Mouse (Mus musculus) c-Kit-positive CD71-positive TER-119-negative erythroid progenitor cells, embryonic 14.5 days (primary cell): ENCODE measurements around the gene Pbx3.

ENCODE experiments used
- DNase-seq: peaks from one replicate; pipeline ENCODE4 v3.0.0-alpha.2; 2013; ENCODE audit warnings: low read depth

The Pbx3 gene

DNA sequence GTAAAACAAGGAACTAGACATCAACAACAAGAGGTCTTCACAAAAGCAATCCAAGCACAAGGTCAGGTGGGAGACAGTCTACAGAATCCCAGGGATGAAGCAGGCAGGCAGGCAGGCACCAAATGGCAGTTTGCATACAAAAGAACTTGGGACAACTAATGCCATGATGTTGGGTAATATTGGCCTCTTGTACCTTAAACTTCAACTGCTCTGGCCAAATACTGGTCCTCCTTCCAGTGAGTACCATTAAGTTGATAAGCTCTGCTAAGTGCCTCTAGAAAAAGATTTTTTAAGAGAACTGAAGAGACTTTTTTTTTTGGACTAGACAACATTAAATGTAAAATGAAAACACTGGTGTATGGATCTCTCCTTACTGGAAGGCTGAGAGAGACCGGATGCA, 83.2 kb downstream of the Pbx3 start:
- no peak for DNase-seq

DNA sequence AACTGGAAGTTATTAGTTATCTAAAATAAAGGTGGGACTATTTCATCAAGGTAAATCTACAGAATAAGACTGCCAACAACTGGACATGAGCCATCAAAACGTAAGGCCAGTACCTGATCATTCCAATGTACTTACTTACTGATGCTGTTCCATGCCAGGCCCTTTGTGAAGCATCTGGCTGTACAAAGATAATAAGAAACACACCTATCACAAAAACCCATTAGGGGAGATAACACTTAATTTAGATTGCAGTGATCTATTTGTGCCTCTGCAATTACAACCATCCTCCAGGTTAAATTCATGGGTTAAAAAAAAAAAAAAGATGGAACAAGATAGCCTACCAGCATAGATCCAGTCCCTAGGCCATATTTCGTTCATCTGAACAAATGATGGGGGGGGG, 88.7 kb downstream of the Pbx3 start:
- DNase-seq, result peak; percentile 5

DNA sequence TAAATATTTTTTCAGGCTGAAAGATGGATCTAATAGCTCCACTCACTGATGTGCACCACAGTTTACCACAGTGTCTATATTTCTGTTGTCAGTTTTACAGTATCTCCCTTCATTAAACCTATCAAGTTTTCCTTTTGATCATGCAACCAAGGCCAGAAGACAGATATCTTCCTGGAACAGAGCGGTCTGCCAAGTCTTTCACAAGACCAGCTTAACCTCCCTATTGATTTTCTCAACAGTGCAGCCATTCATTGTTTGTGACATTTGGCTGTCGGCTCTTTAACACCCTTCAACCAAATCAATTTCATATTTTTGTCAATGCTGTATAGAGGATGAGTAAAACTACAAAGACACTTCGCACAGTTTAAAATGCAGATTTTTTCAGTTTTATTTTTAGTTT, 91.9 kb downstream of the Pbx3 start:
- no peak for DNase-seq

DNA sequence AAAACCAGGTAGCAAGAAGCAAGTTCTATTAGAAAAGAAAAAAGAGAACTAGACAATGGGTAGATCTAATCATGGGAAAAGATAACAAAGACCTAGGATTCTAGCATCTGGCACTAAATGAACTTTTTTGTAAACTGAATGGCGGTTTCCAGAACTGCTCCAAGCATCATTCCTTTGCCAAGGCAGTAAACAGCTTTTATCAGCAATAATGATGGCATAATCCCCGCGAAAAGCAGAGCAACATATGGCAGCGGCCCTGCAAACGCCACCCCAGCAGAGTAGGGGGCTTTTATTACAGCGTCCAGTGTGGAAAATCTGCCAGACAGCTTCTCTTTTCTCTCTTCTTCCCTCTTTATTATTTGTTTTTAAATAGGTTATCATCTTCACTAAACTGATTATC, 93.2 kb downstream of the Pbx3 start:
- DNase-seq, result no peak

DNA sequence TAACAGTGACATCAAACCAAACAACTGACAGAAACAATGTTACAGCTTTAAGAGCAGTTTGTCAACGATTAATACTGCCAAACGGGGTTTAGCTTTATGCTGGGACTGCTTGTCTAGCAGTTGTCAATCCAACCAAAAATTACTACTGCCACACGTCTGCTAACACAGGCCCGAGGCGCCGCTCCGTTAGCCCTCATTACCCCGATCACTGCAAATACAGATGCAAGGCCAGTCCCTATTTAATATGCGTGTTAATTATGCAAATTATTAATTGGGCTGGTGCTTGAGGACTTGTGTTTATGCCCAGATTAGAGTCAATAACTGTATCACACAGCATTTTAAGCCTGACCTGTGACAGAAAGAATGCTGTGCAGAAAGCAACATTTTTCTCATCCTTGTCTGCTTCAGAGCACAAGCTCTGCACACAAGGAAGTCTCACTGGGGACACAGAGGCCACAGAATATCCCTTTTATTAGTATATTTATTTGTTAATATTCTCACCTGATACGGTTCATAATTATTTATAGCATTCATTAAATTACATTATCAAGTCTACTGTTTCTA, 97.2 kb downstream of the Pbx3 start:
- no peak for DNase-seq

DNA sequence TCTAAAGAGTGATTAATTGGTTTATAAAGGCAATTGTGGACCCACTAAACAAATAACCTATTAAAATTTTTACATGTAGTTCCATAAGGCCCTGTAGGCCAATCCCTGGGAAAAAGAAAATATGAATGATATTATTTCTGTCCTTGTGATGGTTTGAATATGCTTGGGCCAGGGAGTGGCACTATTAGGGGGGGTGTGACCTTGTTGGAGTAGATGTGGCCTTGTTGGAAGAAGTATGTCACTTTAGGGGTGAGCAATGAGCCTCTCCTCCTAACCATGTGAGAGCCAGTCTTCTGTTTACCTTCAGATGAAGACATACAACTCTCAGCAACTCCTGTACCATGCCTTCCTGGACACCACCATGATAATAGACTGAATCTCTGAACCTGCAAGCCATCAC, 110.9 kb downstream of the Pbx3 start:
- no peak for DNase-seq

DNA sequence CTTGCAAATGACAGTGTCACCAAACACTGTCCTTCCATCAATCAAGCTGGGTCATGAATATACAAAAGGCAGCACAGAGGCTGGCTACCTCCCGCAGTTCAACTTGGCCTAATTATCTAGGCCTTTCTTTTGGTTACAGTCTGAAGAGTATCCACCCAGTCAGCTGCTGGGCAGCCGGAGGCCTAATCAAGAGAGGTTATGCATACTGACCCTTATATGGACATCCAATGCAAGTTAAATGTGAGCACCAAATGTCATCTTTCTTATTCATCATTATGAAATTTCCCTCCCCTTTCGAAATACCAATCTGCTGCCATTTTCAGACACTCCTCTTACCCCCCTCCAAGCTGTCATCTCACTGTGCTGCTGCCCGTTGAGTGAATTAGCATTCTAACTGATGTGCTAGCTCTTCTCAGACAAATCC, 112.3 kb downstream of the Pbx3 start:
- DNase-seq, result no peak

DNA sequence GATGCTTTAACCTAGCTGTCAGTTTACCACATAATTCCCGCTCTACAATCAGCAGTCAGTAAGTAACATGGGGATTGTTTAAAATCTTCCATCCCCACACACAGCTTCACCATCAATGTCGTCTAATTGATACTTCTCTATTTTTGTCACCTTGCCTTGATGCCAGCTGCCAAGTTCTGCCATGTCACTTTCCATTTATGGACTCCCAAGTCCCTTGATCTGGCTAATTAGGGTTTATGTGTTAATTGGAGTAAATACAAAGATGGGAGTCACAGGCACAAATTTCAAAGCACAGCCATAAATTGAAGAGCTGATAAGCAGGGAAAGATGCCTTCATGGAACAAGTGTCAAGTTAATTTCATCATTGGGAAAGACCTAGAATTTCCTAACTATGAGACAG, 114.7 kb downstream of the Pbx3 start:
- no peak for DNase-seq

DNA sequence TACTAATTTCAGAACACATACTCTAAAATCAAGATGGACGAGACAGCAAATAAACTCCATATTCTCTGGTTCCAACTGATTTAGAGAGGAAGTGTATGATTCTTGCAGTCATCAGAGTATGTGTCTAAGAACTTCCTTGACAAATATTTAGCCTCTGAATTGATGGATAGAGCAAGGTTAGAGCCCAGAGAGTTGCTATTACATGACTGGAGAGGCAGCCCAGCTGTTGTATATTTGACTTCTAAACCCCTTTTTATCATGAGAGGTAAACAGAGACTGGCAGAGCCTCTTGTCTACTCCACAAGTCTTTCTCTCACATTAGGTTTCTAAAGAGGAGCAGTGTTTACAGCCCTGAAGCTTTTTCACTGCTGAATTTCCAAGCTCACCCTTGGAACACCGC, 115.3 kb downstream of the Pbx3 start:
- no peak for DNase-seq

DNA sequence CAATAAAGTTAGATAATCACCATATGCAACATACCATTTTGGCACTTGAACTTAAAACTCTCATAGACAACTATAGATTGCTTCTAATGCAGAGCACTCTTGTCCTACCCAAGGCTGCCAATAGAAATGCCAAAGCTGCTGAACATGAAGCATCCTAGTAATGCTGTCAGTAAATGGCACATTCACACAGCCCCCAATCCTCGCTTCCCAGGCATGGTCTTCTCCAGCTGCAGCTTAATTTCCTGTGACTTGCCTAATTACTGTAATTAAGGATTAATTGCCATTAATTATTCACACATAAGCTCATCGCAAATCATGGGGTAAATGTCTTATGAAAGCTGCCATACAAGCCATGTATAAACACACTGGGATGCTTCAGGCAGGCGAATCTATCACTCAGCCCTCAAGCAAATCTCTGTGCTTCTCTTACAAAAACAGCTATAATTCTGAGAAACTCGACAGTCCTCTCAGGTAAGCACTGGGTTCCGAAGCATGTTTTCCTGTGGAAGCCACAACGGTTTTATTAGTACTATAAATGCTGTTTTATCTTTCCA, 116.9 kb downstream of the Pbx3 start:
- no peak for DNase-seq

DNA sequence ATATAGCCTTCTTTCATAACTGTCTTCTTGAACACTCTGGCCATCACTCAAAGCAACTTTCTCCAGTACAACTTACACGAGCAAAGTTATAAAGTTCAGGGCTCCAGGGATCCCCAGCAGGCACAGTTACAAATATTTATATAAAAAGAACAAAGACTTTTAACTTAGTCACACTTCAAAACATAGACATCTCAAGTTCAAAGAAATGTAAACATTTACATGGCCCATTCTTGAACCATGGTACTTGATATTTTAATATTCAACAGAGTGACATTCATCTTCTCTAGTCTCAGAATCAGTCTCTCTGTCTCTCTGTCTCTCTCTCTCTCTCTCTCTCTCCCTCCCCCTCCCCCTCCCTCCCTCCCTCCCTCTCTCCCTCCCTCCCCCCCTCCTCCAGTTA, 119.3 kb downstream of the Pbx3 start:
- no peak for DNase-seq

DNA sequence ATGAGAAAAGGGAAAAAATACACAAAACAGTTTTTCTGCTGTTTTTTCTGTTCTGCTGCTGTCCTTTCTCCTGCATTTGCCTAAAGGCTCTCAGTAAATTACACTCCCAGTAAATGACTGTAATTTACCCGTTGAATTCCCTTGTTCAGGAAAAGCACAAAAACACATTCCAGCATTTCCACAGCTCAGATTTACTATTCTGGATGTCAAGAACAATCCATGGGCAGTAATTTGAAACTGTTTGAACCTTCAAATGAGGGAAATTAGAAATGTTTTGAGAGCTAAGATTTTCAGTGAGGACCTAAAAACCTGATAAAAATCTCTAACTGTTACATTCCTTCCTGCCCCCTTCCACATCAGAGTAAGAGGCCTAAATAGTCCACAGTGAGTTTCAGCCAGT, 119.8 kb downstream of the Pbx3 start:
- no peak for DNase-seq

DNA sequence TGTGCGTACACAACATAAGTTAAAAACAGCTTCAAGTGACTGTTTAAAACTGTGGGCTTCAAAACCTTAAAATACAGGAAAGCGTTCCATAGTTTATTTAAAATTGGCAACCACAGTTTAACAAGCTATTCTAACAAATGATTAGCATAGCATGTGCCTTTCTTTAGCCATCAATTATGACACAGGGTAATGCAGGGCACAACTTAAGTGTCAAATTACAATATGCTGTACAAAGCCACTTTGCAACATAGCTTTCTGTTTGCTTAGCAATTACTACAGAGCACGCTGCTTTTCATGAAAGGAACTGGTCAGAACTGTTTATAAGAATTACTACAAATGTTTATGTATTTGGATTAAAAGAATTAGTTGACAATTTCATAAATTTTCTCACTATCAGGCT, 120.7 kb downstream of the Pbx3 start:
- DNase-seq, result no peak

DNA sequence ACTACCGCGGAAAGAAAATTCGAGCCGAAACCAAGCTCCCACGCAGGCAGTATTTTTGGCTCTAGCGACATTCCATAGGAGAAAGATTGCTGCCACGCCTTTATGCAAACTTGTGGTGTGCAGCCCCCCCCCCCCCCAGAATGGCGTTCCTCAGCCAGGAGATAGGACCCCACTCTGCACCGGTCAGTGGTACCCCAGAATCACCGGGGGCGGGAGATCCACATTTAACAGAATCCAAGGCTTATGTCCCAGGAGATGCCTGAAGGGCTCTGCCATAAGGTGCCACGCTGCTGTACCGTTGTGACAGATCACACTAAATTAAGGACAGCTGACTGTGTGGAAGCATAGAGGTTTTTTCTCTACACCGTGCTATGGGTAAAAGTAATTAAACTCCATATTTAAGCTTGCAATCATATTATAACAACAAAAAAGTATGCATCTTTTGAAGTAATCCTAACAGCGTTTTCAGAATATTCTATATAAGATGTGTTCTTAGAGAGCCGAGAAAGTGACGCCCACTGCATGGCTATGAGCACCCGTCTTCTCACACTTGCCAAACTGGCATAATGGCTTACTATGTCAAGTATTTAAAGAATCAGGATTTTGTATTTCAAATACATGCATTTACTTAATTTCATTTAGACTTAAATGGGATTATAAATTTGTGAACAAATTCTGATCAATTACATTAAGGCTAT, 122.8 kb downstream of the Pbx3 start:
- DNase-seq, result no peak

DNA sequence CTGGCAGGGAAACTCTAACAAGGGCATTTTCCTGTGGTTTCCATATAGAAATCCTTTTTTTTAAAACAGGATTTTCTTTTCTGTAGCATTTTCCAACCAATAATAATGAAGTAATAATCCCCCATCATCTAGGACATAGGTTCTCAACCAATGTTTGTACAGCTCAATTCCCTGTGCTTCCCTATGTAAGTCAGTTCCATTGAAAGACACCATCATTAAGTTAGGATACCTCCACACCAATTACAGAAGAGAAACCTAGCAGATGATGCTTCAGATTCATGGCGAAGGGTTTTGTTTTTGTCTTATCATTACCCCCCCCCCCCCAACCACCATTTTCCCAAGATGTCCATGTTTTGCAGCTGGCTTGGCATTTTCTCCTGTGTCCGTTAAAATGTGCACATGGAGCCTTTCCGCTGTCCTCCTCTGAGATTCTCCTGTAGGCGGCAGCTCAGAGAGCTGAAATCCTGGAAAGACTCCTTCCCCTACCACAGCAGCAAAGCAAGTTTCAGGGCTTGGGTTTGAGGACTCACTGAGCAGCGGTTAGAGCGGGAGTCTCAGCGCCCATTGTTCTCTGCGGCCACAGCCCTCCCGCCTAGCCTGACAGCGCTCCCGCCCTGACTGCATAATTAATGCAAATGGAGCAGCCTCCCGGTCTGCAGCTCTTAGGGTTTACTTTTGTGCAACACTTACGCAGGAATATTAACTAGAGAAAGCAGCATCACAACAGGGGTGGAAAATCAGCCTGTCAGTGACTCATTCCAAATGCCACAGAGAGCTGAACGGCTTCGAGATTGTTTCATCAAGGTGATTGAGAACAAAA, 123.6 kb downstream of the Pbx3 start:
- peak; percentile 27 for DNase-seq

DNA sequence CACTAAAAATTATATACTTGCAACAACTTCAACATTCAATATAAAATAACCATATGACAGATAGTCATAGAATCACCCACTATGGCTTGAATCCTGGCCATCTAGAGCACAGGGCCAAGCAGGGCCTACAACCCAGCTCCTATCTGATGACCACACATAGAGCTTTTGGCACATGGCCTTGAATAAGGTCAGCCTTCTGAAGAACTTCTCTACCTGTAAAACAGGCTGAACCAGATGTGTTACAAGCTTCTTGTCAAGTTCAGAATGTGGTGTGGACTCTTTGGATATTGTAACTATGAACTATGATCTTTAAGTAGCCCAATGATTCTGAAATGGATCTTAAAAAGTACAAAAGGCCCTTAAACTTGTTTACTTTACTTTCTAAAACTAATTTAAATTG, 132.1 kb downstream of the Pbx3 start:
- DNase-seq, result no peak

DNA sequence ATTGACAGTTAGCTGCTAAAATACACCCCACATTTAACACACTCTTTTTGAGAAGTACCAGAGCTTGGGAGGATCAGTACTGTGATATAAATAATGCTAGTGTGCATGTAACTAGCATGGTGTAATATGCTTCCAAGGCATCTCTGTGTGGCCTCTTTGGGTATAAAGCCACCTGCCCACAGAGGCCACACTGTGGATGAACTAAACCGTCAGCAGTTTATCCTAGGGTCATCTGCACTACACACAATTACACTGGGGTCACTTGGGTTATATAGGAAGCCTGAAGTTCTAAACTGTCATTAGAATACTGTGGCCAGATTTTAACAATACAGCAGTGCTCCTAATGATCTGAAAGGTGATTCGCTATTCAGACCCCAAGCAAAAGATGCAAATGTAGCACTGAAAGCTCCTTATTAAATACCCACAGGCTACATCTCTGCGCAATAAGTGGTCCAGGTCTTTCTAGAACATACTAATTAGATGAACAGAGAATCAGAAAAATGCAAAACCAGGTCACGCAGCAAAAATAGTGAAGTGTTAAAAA, 133.6 kb downstream of the Pbx3 start:
- no peak for DNase-seq

DNA sequence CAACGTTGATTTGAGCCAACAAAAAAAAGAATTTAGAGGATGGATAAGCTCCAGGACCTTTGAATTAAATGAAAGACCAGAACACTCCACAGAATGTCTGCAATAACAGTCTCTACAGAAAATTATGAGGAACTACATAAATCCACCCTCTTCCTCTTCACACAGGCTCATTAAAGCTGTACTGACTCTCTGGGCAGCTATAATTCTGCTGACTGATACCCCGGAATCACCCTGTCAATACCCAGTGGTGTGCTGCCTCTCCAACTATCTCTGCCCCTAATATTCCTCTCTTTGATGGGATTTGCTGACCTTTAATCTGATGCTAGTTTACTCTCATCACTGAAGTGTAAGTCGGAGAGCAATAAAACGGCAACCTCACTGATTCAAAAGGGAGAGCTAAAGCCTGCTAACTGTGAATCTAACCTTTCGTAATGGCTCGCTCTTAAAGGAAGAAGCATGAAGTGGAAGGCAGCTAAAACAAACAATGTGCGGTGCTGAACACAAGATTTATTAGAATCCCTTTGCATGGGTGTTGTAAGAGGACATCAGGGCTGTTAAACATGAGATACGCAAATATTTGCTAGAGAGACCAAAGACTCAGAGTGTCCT, 137.4 kb downstream of the Pbx3 start:
- DNase-seq, result no peak

DNA sequence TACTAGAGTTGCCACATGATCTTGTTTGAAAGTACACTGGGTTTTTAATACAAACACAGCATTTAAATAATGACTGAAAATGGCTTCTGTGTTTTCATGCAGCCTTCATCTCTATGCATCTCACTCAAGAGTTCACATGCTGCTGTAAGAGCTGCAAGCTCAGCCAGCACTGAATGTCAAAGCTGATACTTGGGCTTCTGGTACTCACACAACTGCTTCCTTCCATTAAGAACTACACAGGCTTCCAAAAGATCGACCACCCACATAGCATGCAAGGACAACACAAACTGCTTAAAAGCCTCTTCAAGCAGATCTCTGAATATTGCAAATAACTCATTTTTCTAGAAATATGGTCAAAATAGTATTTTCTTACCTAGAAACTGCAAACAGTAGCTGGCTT, 138.7 kb downstream of the Pbx3 start:
- DNase-seq, result no peak

DNA sequence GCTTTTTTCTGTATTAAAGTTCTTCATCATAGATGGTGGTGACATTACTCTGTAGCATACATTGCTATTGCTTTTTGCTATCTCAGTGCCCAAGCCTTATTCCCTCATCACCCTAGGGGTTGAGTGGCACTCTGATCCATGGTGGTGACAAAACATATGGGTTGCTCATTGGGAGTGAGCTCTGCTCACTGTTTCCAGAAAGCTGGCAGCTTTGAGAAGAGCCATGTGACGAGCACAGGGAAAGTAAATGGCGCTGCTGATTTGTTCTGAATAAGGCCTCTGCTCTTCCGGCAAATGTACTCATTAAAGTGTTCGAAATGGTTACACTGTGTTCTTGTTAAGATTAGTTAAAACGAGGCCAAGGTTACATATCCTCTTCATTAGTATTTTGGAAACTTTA, 139.7 kb downstream of the Pbx3 start:
- no peak for DNase-seq

DNA sequence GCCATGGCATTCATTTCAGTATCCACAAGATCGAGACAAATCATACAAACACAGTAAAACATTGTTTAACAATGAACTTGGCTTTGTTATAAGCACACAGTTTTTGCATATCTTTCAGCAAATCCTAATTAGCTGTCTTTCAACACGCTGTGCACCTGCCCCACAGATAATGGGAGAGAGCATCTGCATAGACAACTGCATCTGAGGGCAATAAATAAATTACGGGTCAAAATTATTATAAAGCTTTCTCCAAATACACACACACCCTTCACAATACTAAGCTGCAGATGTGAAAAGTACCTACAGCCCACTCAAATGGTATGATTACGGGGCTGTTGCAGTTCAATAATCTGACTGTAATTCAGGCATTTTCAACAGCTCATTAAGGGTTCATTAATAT, 145.3 kb downstream of the Pbx3 start:
- no peak for DNase-seq

DNA sequence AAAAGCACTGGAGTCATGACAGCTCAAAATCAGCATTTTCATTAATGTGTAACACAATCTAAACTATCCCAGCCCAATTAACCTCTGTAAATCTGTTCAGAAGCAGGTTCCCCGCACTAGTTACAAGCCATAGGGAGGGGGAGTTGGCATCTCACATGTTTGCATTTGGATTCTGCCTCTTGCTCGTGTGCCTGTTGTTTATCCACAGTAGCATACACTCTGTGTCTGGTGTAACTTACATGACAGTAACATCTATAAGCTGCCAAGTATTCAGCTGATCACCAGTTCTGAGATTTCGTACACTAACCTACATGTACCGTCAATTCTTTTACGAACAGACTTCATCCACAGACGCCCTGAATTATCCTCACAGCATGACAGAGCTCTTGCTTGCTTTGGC, 147.5 kb downstream of the Pbx3 start:
- no peak for DNase-seq
